Mouse (Mus musculus) limb, embryonic 11.5 days (tissue): ENCODE results near the gene Hspa2. TPM values are rescaled to one million over a fixed set of nuclear protein-coding genes. Genes with fewer than 3 reads are reported as not detected.
A peak's percentile ranks its signal among the peaks of the same experiment; 100 is the strongest.

ENCODE experiments used
- ATAC-seq: fragments of 200-750 bp; cut with Nextera tagmentation; 2 replicates; pipeline ENCODE4 v1.8.0; 2017; ENCODE audit warnings: low read depth; ENCODE audit not compliant: insufficient number of reproducible peaks, low FRiP score, low TSS enrichment
- DNase-seq: peaks from one replicate; pipeline ENCODE4 v3.0.0-alpha.2; 2015; ENCODE audit warnings: low spot score
- H3K27ac ChIP-seq: fragments of 300-500 bp; sonication (generic); replicated peaks from 2 replicates; pipeline ENCODE4 v1.5.1; 2014; ENCODE audit warnings: low read depth, mild to moderate bottlenecking, low read length
- H3K27me3 ChIP-seq: fragments of 300-500 bp; sonication (generic); 2 replicates; pipeline ENCODE4 v1.6.1; 2014; ENCODE audit warnings: mild to moderate bottlenecking, low read length, mixed read lengths; ENCODE audit not compliant: control insufficient read depth, insufficient read depth
- H3K36me3 ChIP-seq: fragments of 300-500 bp; sonication (generic); 2 replicates; pipeline ENCODE4 v1.6.1; 2014; ENCODE audit warnings: mild to moderate bottlenecking, low read length, moderate library complexity, mixed read lengths; ENCODE audit not compliant: control insufficient read depth, insufficient read depth
- H3K4me1 ChIP-seq: fragments of 300-500 bp; sonication (generic); 2 replicates; pipeline ENCODE4 v1.6.1; 2014; ENCODE audit warnings: low read length, mixed read lengths; ENCODE audit not compliant: control insufficient read depth, insufficient read depth
- H3K4me2 ChIP-seq: fragments of 300-500 bp; sonication (generic); 2 replicates; pipeline ENCODE4 v1.6.1; 2014; ENCODE audit warnings: low read depth, mild to moderate bottlenecking, moderate library complexity; ENCODE audit not compliant: severe bottlenecking
- H3K4me3 ChIP-seq: fragments of 300-500 bp; sonication (generic); 2 replicates; pipeline ENCODE4 v1.5.1; 2014; ENCODE audit warnings: low read depth, low read length
- H3K9ac ChIP-seq: fragments of 300-500 bp; sonication (generic); 2 replicates; pipeline ENCODE4 v1.6.1; 2014; ENCODE audit warnings: mild to moderate bottlenecking, low read length
- H3K9me3 ChIP-seq: fragments of 300-500 bp; sonication (generic); 2 replicates; pipeline ENCODE4 v1.6.1; 2016; ENCODE audit warnings: low read length; ENCODE audit not compliant: control insufficient read depth
- WGBS: fragments of 180-500 bp; shearing (Covaris S2); extraction: QIAGEN DNeasy Blood & Tissue Kit; methylation state at CpG from one replicate; pipeline ENCODE4 v1.1.7; 2014; 5-methylcytosine and 5-hydroxymethylcytosine counted together
- polyA plus RNA-seq: library from polyadenylated mRNA; unstranded; fragments of >200 nt; fragmentation: Nextera tagmentation; extraction: Ambion mirVana; gene quantifications from 2 replicates; pipeline ENCODE4 v1.2.1, GENCODE M21; 2014

The Hspa2 gene
- polyA plus RNA-seq, 1 experiment from 2014 or later, result 5.7 TPM

GRCm38 (mm10) chr12:76391595-76392271 is 12.2 kb upstream of the Hspa2 start:
- DNase-seq (no peak), ATAC-seq (no peak)
- H3K36me3 ChIP-seq, result peaks cover 4% of the 10 kb centered on the region; the same call in 1 of the 2 replicates
- H3K4me2 ChIP-seq, result no peak overlapping the region
- H3K9ac ChIP-seq, result no peak overlapping the region
- H3K27me3 ChIP-seq, result no peaks in the 10 kb centered on the region
- H3K9me3 ChIP-seq, result no peaks in the 10 kb centered on the region
- no peaks in the 10 kb centered on the region for H3K4me1 ChIP-seq
- no peak overlapping the region for H3K4me3 ChIP-seq
- whole genome bisulfite sequencing, result 74% methylated on average over 3 of the region's 3 CpGs
- H3K27ac ChIP-seq, result no peak overlapping the region

GRCm38 (mm10) chr12:76392979-76393378 is 11.0 kb upstream of the Hspa2 start:
- DNase-seq (no peak), ATAC-seq (no peak)
- peaks cover 4% of the 10 kb centered on the region; the same call in 1 of the 2 replicates for H3K36me3 ChIP-seq
- WGBS, result 82% methylated on average over 5 of the region's 5 CpGs
- H3K27ac ChIP-seq, result no peak overlapping the region
- no peaks in the 10 kb centered on the region for H3K27me3 ChIP-seq
- H3K9me3 ChIP-seq, result no peaks in the 10 kb centered on the region
- H3K4me2 ChIP-seq, result no peak overlapping the region
- H3K9ac ChIP-seq, result no peak overlapping the region
- H3K4me1 ChIP-seq, result no peaks in the 10 kb centered on the region
- no peak overlapping the region for H3K4me3 ChIP-seq

GRCm38 (mm10) chr12:76397281-76397680 is 6.7 kb upstream of the Hspa2 start:
- WGBS, result 82% methylated on average over 5 of the region's 5 CpGs
- no peak overlapping the region for H3K4me3 ChIP-seq
- no peaks in the 10 kb centered on the region for H3K9me3 ChIP-seq
- H3K4me2 ChIP-seq, result no peak overlapping the region
- no peaks in the 10 kb centered on the region for H3K4me1 ChIP-seq
- H3K27ac ChIP-seq, result no peak overlapping the region
- no peak for ATAC-seq
- no peaks in the 10 kb centered on the region for H3K36me3 ChIP-seq
- H3K9ac ChIP-seq, result no peak overlapping the region
- no peaks in the 10 kb centered on the region for H3K27me3 ChIP-seq
- no peak for DNase-seq

GRCm38 (mm10) chr12:76401674-76402073 is 2.3 kb upstream of the Hspa2 start:
- no peak for DNase-seq
- no peak overlapping the region for H3K4me3 ChIP-seq
- H3K9me3 ChIP-seq, result no peaks in the 10 kb centered on the region
- WGBS, result 65% methylated on average over 3 of the region's 3 CpGs
- no peak for ATAC-seq
- H3K36me3 ChIP-seq, result no peaks in the 10 kb centered on the region
- H3K27me3 ChIP-seq, result peaks cover 22% of the 10 kb centered on the region
- no peak overlapping the region for H3K27ac ChIP-seq
- H3K4me1 ChIP-seq, result no peaks in the 10 kb centered on the region
- H3K4me2 ChIP-seq, result no peak overlapping the region
- H3K9ac ChIP-seq, result no peak overlapping the region

GRCm38 (mm10) chr12:76402991-76403885 is 738 bp upstream of the Hspa2 start:
- DNase-seq, result no peak
- Histone ChIP-seq H3K4me1 (no peaks in the 10 kb centered on the region), H3K9me3 (no peaks in the 10 kb centered on the region), H3K27me3 (peaks cover 22% of the 10 kb centered on the region), H3K36me3 (no peaks in the 10 kb centered on the region), H3K9ac (peak overlapping the region; percentile 60), H3K27ac (no peak overlapping the region), H3K4me3 (peak overlapping the region; percentile 68), H3K4me2 (peak overlapping the region; percentile 60)
- WGBS, result under 1% methylated on average over 54 of the region's 54 CpGs
- peak; percentile 89 for ATAC-seq

GRCm38 (mm10) chr12:76404836-76405182 is 833 bp downstream of the Hspa2 start:
- WGBS, result 10% methylated on average over 20 of the region's 20 CpGs
- Histone ChIP-seq H3K27me3 (peaks cover 22% of the 10 kb centered on the region), H3K9ac (no peak overlapping the region)

GRCm38 (mm10) chr12:76405183-76405970 is 1.4 kb downstream of the Hspa2 start:
- H3K27me3 ChIP-seq, result peaks cover 22% of the 10 kb centered on the region
- H3K9me3 ChIP-seq, result no peaks in the 10 kb centered on the region
- ATAC-seq (no peak), DNase-seq (peak; percentile 59)
- H3K4me2 ChIP-seq, result peak overlapping the region; percentile 60; the same call in 1 of the 2 replicates
- peak overlapping the region; percentile 68 for H3K4me3 ChIP-seq
- H3K27ac ChIP-seq, result no peak overlapping the region
- no peaks in the 10 kb centered on the region for H3K36me3 ChIP-seq
- H3K4me1 ChIP-seq, result peaks cover 4% of the 10 kb centered on the region; the same call in 1 of the 2 replicates
- 4% methylated on average over 64 of the region's 64 CpGs for WGBS
- no peak overlapping the region for H3K9ac ChIP-seq

More at GRCm38 (mm10) chr12:76404836-76405182, 833 bp downstream of the Hspa2 start:
- Histone ChIP-seq H3K27ac (no peak overlapping the region), H3K4me2 (peak overlapping the region; percentile 60), H3K4me3 (peak overlapping the region; percentile 68), H3K36me3 (no peaks in the 10 kb centered on the region), H3K9me3 (no peaks in the 10 kb centered on the region), H3K4me1 (peaks cover 4% of the 10 kb centered on the region; the same call in 1 of the 2 replicates)
- DNase-seq (no peak), ATAC-seq (no peak)

- peak overlapping the region; percentile 60; the same call in 1 of the 2 replicates for H3K4me2 ChIP-seq
- peak overlapping the region; percentile 68 for H3K4me3 ChIP-seq
- H3K4me1 ChIP-seq, result peaks cover 4% of the 10 kb centered on the region; the same call in 1 of the 2 replicates
- no peaks in the 10 kb centered on the region for H3K9me3 ChIP-seq
- peak; percentile 69 for DNase-seq
- peaks cover 22% of the 10 kb centered on the region for H3K27me3 ChIP-seq
- no peak overlapping the region for H3K9ac ChIP-seq
- no peak overlapping the region for H3K27ac ChIP-seq
- ATAC-seq, result no peak
- H3K36me3 ChIP-seq, result no peaks in the 10 kb centered on the region
- WGBS, result 4% methylated on average over 23 of the region's 23 CpGs
Measured at GRCm38 (mm10) chr12:76405971-76406370, 2.0 kb downstream of the Hspa2 start.
